Mouse (Mus musculus) hindbrain, embryonic 14.5 days (tissue): ENCODE data around the gene Zfp536. TPM values are rescaled to one million over a fixed set of nuclear protein-coding genes. Genes with fewer than 3 reads are reported as not detected.

Experiments used
- ATAC-seq: fragments of 200-750 bp; cut with Nextera tagmentation; 2 replicates; pipeline ENCODE4 v1.8.0; 2017; ENCODE audit warnings: moderate number of reproducible peaks, mild to moderate bottlenecking, moderate TSS enrichment, moderate library complexity; ENCODE audit not compliant: low FRiP score
- DNase-seq: peaks from one replicate; pipeline ENCODE4 v3.0.0-alpha.2; 2015; ENCODE audit warnings: low spot score
- H3K27ac ChIP-seq: fragments of 300-500 bp; sonication (generic); 2 replicates; pipeline ENCODE4 v1.5.1; 2014; ENCODE audit warnings: mild to moderate bottlenecking, moderate library complexity
- H3K27me3 ChIP-seq: fragments of 300-500 bp; sonication (generic); 2 replicates; pipeline ENCODE4 v1.6.1; 2014; ENCODE audit warnings: mild to moderate bottlenecking, low read length, mixed read lengths; ENCODE audit not compliant: control insufficient read depth, insufficient read depth
- H3K36me3 ChIP-seq: fragments of 300-500 bp; sonication (generic); replicated peaks from 2 replicates; pipeline ENCODE4 v1.6.1; 2014; ENCODE audit not compliant: control insufficient read depth, insufficient read depth
- H3K4me1 ChIP-seq: fragments of 300-500 bp; sonication (generic); replicated peaks from 2 replicates; pipeline ENCODE4 v1.6.1; 2014; ENCODE audit warnings: antibody characterized with exemption, low read length, mixed read lengths; ENCODE audit not compliant: control insufficient read depth, insufficient read depth
- H3K4me2 ChIP-seq: fragments of 300-500 bp; sonication (generic); replicated peaks from 2 replicates; pipeline ENCODE4 v1.6.1; 2014; ENCODE audit warnings: mild to moderate bottlenecking, moderate library complexity
- H3K4me3 ChIP-seq: fragments of 300-500 bp; sonication (generic); replicated peaks from 2 replicates; pipeline ENCODE4 v1.5.1; 2014; ENCODE audit warnings: mild to moderate bottlenecking, low read length
- H3K9ac ChIP-seq: fragments of 300-500 bp; sonication (generic); 2 replicates; pipeline ENCODE4 v1.6.1; 2014
- H3K9me3 ChIP-seq: fragments of 300-500 bp; sonication (generic); 2 replicates; pipeline ENCODE4 v1.6.1; 2016; ENCODE audit warnings: low read length; ENCODE audit not compliant: control insufficient read depth
- WGBS: fragments of 180-500 bp; shearing (Covaris S2); extraction: QIAGEN DNeasy Blood & Tissue Kit; methylation state at CpG from one replicate; pipeline ENCODE4 v1.1.7; 2014; 5-methylcytosine and 5-hydroxymethylcytosine counted together
- polyA plus RNA-seq: library from polyadenylated mRNA; unstranded; fragments of >200 nt; fragmentation: Nextera tagmentation; extraction: Ambion mirVana; gene quantifications from 2 replicates; pipeline ENCODE4 v1.2.1, GENCODE M21; 2014

Zfp536 gene
- polyA plus RNA-seq, 1 experiment from 2014 or later = 43.0 TPM

DNA sequence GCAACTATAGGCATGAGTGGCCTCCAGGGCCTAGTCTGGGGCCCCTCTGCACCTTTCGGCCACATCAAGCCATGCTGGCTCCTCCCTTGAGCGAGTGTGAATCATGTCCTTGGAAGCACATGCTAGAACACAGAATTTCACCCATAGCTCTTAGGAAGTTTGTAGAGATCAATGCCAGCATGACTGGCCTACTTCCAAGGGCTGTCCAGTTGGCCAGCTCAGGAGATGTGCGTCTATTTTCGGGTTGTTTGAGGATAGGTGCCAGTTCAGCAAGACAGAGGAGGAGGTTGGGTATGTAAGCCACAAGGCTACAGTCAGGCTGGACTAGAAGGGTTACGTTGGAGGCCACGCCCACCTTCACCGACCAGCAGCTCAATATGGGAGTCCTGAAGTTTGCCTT is 201.4 kb downstream of the Zfp536 start:
- no peak overlapping the region for H3K27ac ChIP-seq
- no peaks in the 10 kb centered on the region for H3K27me3 ChIP-seq
- no peaks in the 10 kb centered on the region for H3K9me3 ChIP-seq
- ATAC-seq (no peak), DNase-seq (no peak)
- peaks cover 2% of the 10 kb centered on the region for H3K4me1 ChIP-seq
- H3K4me3 ChIP-seq = no peak overlapping the region
- H3K9ac ChIP-seq = no peak overlapping the region
- H3K4me2 ChIP-seq = no peak overlapping the region
- 94% methylated on average over 7 of the region's 7 CpGs for WGBS
- peaks cover 15% of the 10 kb centered on the region; the same call in 1 of the 2 replicates for H3K36me3 ChIP-seq

DNA sequence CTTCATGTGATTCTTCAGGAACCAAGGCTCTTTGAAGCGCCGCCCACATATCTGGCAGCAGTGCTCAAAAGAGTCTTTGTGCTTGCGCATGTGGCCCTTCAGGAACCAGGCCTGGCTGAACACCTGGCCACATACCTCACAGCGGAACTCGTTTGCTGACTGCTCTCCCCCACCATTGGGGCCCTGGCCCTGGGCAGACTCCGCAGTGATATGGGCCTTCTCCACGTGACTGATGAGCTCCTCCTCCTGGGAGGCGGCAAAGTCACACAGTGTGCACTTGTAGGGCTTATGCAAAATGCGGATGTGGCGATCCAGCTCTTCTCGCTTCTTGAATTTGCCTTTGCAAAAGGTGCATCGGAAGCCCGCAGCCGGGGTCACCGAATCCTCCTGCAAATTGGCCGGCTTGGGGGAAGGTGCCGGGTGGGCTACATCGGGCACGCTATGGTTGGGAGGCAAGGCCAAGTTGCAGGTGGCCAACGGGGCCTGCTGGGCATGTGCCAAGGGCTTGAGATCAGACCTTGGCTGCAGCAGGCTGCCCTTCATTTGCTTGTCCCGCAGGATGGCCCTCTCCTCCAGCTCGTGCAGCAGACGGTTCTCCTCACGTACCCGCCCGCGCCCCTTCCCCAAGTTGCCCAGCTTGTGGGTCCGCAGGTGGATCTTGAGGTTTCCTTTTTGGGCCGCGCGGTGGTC is 204.5 kb downstream of the Zfp536 start:
- no peak overlapping the region for H3K9ac ChIP-seq
- H3K4me2 ChIP-seq = no peak overlapping the region
- no peaks in the 10 kb centered on the region for H3K27me3 ChIP-seq
- ATAC-seq (no peak), DNase-seq (no peak)
- peaks cover 32% of the 10 kb centered on the region for H3K4me1 ChIP-seq
- H3K36me3 ChIP-seq = peaks cover 15% of the 10 kb centered on the region; the same call in 1 of the 2 replicates
- no peak overlapping the region for H3K4me3 ChIP-seq
- no peaks in the 10 kb centered on the region for H3K9me3 ChIP-seq
- H3K27ac ChIP-seq = no peak overlapping the region
- WGBS = 77% methylated on average over 31 of the region's 31 CpGs

DNA sequence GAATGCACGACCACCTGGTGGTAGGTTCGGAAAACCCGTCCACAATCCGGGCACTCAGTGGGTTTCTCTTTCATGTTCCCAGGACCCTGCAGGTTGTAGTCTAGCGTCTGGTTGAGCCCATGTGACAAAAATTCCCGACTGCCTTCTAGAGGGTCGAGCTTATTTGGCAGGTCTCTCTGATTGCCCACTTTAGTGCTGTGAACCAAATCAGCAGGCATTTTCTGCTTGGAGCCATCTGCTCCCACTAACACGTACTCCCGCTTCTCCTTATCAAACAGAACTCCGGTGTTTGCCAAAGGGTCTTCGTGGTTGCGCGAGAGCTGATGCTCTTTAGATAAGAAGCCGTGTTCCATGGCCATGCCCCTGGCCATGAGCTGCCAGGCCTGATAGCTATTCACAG is 205.4 kb downstream of the Zfp536 start:
- Histone ChIP-seq H3K9me3 (no peaks in the 10 kb centered on the region), H3K36me3 (peaks cover 15% of the 10 kb centered on the region; the same call in 1 of the 2 replicates), H3K9ac (no peak overlapping the region), H3K27me3 (no peaks in the 10 kb centered on the region), H3K4me2 (no peak overlapping the region), H3K4me3 (no peak overlapping the region), H3K27ac (no peak overlapping the region), H3K4me1 (peaks cover 40% of the 10 kb centered on the region)
- DNase-seq (no peak), ATAC-seq (no peak)
- 69% methylated on average over 14 of the region's 14 CpGs for WGBS

DNA sequence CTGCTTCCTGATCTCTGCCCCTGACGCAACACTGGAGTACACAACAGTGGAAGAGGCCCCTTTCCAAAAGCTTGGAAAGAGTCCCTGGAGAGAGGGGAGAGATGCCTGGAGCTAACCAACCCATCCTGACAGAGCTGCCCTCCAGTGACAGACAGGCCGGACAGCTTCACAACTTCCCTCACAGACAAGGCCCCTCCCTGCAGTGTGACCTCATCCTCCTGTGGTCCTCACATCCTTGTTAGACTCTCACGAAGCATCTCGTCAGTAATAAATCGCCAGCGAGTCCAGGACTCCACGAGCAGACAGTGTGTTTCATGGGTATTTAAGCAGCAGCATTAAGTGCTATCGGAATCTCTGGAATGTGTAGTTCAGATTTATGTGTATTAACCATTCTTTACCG is 207.4 kb downstream of the Zfp536 start:
- DNase-seq (no peak), ATAC-seq (0 out of 2 replicates have a peak, but pooled peaks have one; percentile 14)
- Histone ChIP-seq H3K27ac (peak overlapping the region; percentile 57), H3K36me3 (peaks cover 15% of the 10 kb centered on the region; the same call in 1 of the 2 replicates), H3K27me3 (no peaks in the 10 kb centered on the region), H3K9ac (no peak overlapping the region), H3K9me3 (no peaks in the 10 kb centered on the region), H3K4me3 (no peak overlapping the region), H3K4me2 (peak overlapping the region; percentile 33), H3K4me1 (peaks cover 56% of the 10 kb centered on the region)
- 6% methylated on average over 9 of the region's 9 CpGs for WGBS

DNA sequence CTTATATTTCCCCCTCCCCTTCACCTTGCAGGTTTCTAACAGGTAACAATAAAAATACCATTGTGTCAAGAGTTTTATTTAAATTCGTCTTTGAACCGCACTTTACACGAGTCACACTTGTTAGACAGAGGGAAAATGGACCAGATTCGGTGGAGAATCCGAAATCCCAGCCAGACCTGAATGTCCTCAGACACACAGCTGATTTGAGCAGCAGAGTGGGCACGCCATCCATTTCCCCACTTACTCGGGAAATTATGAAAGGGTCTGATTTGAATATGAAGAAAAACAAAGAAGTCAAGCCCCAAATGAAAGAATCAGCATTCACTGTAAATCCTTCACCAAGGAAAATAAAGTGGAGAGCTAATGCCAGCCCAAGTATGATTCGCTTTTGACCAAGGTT is 208.1 kb downstream of the Zfp536 start:
- no peaks in the 10 kb centered on the region for H3K9me3 ChIP-seq
- no peak overlapping the region for H3K4me3 ChIP-seq
- no peaks in the 10 kb centered on the region for H3K27me3 ChIP-seq
- peaks cover 15% of the 10 kb centered on the region; the same call in 1 of the 2 replicates for H3K36me3 ChIP-seq
- H3K9ac ChIP-seq = no peak overlapping the region
- 30% methylated on average over 8 of the region's 8 CpGs for WGBS
- H3K4me2 ChIP-seq = peak overlapping the region; percentile 33; the same call in 1 of the 2 replicates
- DNase-seq (no peak), ATAC-seq (no peak)
- H3K27ac ChIP-seq = peak overlapping the region; percentile 57
- peaks cover 60% of the 10 kb centered on the region for H3K4me1 ChIP-seq

DNA sequence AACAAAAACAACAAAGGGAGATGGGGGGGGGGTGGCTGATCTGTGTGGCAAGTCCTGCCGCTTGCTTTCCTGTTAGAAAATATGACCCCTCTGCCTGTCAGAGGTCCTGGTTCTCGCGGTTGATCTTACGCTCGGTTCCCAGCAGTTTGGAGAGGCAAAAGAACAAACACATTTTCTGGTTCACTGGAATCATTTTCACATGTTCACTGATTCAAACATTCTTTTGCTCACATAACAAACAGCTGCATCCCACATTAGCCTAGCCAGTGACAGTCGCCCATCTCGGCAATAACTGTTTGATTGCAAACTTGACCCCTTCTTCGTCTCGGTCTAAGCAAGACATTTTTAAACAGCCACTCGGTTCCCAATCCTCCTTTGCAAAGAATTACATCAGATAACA is 208.8 kb downstream of the Zfp536 start:
- peaks cover 15% of the 10 kb centered on the region; the same call in 1 of the 2 replicates for H3K36me3 ChIP-seq
- no peak for ATAC-seq
- no peak for DNase-seq
- no peak overlapping the region for H3K4me3 ChIP-seq
- no peaks in the 10 kb centered on the region for H3K27me3 ChIP-seq
- peak overlapping the region; percentile 73 for H3K27ac ChIP-seq
- H3K4me1 ChIP-seq = peaks cover 65% of the 10 kb centered on the region
- WGBS = 10% methylated on average over 10 of the region's 10 CpGs
- peak overlapping the region; percentile 17 for H3K4me2 ChIP-seq
- H3K9ac ChIP-seq = peak overlapping the region; percentile 34; the same call in 1 of the 2 replicates
- no peaks in the 10 kb centered on the region for H3K9me3 ChIP-seq

DNA sequence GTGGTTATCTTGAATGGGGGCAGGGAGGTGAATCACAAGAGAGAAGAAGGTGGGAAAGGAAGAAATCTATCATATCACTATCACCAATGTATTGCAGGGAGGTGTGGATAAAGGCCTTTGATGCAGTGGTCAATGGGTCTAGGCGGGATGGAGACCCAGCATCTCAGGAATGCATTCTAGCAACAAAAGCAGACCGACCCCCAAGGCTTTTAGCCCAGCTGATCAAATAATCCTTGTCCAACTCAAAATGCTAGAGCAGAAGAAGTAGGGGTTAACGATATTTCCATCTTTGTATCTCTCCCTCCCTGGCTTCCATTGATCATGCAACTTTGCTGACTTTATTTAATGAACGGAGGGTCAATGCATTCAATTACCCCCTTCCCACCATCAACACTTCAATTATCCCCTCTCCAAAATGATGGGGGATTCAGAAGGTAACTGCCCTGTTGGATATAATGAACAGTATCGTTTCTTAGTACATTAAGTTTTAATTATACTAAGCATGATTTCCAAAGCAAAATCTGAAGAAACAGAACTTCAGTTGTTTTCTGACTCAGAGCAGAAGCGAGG is 209.5 kb downstream of the Zfp536 start:
- H3K9ac ChIP-seq = peak overlapping the region; percentile 34; the same call in 1 of the 2 replicates

DNA sequence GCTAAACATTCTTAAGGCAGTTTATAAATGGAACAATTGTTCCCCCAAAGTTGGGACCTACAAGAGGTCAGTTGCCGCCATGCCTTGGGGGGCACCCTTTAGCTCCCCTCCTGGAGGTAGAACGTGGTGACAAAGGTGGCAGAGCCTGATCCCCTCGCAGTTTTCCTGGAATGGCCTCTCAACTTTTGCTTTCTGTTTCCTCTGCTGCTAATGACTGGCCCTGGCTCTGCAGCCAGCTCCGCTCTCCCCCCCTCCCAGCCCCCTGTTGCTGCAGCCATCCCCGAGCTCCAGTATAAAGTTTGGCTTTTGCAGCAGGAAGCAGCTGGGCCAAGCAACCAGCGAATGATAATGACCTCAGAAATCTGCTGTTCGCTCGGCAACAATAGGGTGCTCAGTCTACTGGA is 210.3 kb downstream of the Zfp536 start:
- ATAC-seq (peak; percentile 74), DNase-seq (peak; percentile 67)
- no peaks in the 10 kb centered on the region for H3K9me3 ChIP-seq
- peaks cover 65% of the 10 kb centered on the region for H3K4me1 ChIP-seq
- peak overlapping the region; percentile 40 for H3K4me2 ChIP-seq
- H3K36me3 ChIP-seq = peaks cover 6% of the 10 kb centered on the region; the same call in 1 of the 2 replicates
- no peaks in the 10 kb centered on the region for H3K27me3 ChIP-seq
- peak overlapping the region; percentile 78 for H3K27ac ChIP-seq
- H3K4me3 ChIP-seq = no peak overlapping the region
- H3K9ac ChIP-seq = peak overlapping the region; percentile 37; the same call in 1 of the 2 replicates
- 1% methylated on average over 8 of the region's 8 CpGs for WGBS

More for the DNA sequence above, 209.5 kb downstream of the Zfp536 start:
- peaks cover 9% of the 10 kb centered on the region; the same call in 1 of the 2 replicates for H3K36me3 ChIP-seq
- H3K4me1 ChIP-seq = peaks cover 65% of the 10 kb centered on the region
- H3K4me2 ChIP-seq = peak overlapping the region; percentile 17
- H3K27ac ChIP-seq = peak overlapping the region; percentile 73
- WGBS = 10% methylated on average over 6 of the region's 6 CpGs
- no peak overlapping the region for H3K4me3 ChIP-seq
- no peak for DNase-seq
- no peaks in the 10 kb centered on the region for H3K27me3 ChIP-seq
- no peak for ATAC-seq
- H3K9me3 ChIP-seq = no peaks in the 10 kb centered on the region

DNA sequence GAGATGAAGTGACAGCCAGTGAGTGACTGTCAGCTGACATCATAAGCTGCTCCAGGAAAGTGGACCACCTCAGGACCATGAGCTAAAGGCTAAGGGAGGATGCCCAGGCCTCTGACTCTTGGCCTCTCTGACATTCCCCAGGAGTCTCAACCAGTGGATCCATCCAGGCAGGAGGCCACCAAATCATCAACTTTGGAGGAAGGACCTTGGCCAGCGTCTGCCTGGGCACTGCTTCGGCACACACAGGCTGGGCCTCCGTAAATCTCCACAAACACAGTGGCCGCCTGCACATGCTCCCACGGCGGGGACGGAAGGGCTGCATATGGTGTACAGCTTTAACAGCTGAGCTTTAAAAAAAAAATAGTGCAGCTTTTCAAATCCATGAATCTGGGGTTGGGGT is 210.9 kb downstream of the Zfp536 start:
- Histone ChIP-seq H3K27me3 (no peaks in the 10 kb centered on the region), H3K4me1 (peaks cover 65% of the 10 kb centered on the region), H3K4me3 (no peak overlapping the region), H3K9me3 (no peaks in the 10 kb centered on the region), H3K27ac (peak overlapping the region; percentile 78), H3K36me3 (0 out of 2 replicates have a peak, but pooled peaks cover 2% of the 10 kb centered on the region), H3K9ac (peak overlapping the region; percentile 9; the same call in 1 of the 2 replicates), H3K4me2 (peak overlapping the region; percentile 40)
- no peak for ATAC-seq
- no peak for DNase-seq
- 14% methylated on average over 7 of the region's 7 CpGs for WGBS
